Mouse (Mus musculus) splenic B cell, adult 2 months (primary cell): Measurements from ENCODE around the gene Phf21b.

Source experiments
- DNase-seq: peaks from one replicate; pipeline ENCODE4 v3.0.0-alpha.2; 2011; ENCODE audit warnings: low read depth, low spot score
- H3K27me3 ChIP-seq: 2 replicates; pipeline ENCODE4 v1.6.1; 2012; ENCODE audit warnings: mild to moderate bottlenecking, low read length, moderate library complexity, mixed read lengths; ENCODE audit not compliant: control insufficient read depth, poor library complexity, insufficient read depth, severe bottlenecking
- H3K36me3 ChIP-seq: 2 replicates; pipeline ENCODE4 v1.6.1; 2012; ENCODE audit warnings: mild to moderate bottlenecking, low read length, moderate library complexity, mixed read lengths; ENCODE audit not compliant: control insufficient read depth, poor library complexity, insufficient read depth, severe bottlenecking

Gene Phf21b

DNA sequence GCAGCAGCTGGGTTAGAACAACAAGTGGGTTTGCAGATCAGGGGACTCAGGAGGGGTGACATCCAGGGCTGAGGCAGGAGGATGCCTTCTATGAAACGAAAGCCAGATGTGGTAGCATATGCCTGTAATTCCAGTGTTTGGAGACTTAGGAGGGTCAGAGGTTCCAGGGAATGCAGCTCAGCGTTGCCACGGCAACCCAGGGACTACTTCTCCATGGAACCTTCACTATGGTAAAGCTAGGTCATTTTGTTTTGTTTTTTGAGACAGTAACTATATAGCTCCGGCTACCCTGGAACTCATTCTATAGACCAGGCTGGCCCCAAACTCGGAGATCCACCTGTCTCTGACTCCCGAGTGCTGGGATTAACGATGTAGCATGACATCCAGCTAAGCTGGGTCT is 117.6 kb downstream of the Phf21b start:
- no peaks in the 10 kb centered on the region for H3K27me3 ChIP-seq
- no peaks in the 10 kb centered on the region for H3K36me3 ChIP-seq
- no peak for DNase-seq

GRCm38 (mm10) chr15:84736994-84737346 is 118.9 kb downstream of the Phf21b start:
- H3K27me3 ChIP-seq: no peaks in the 10 kb centered on the region
- H3K36me3 ChIP-seq: no peaks in the 10 kb centered on the region
- DNase-seq: no peak

DNA sequence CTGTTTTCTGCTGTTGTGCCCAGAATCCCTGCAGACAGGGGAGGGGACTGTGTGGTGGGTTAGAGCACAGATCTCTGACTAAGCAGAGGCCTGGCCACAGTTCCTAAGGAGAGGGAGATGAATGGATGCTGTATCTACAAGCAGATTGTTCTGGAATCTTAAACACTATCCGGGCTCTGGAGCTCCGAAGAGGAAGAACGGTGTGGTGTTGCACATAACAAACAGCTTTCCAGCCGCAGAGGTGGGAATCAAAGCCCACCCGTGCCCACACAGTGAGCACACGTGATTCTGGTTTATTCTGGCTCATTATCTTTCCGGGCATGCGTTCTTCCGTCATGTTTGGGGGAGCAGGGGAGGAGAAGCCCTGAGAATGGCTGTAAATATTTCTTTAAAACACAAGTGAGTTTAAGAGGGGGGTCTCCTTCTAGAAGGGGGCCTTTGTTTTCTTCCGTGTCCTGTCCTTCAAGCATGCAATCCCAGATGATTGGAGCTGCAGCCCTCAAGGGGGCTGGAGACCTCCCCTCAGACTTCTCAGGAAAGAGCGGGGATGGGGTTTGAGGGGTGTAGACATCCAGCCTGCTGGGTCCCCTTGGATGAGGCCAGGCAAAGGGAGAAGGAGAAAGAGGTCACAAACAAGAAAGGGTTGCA is 119.4 kb downstream of the Phf21b start:
- DNase-seq: no peak
- no peaks in the 10 kb centered on the region for H3K27me3 ChIP-seq
- H3K36me3 ChIP-seq: no peaks in the 10 kb centered on the region
